Mouse (Mus musculus): ENCODE data around the gene Tomm22.

DNA sequence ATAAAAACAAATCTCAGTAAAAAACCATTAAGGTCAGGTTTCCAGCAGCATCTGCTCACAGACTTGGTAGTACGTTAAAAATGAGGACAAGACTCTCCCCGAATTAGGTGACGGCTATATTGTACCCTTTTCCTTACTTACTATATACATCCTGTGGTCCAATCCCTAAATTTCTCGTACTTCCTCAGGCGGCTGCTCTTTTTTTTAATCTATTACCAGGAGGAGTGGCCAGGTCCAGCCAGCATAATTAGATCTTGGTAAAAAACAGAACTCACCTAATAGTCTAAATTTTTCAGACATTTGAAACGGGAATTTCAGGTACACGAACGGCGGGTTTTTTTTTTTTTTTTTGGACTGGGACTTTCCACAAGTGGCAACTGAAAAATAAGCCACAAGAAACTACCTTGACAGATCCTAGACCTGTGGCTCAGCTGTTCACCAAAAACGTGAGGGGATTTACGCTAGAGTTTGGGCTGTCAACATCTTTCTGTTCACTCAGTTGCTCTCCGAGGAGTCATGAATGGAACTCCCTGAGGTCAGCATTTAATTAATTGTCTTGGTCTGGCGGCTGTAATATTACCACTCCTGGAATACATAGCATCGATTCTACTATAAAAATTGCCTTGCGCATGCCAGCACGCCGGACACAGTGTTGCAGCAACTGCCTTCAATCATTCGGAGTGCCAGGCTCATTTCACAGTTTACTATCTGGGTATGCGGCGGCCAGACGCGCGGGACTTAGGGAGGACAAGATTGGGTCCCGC lies 19.2 kb downstream of the Tomm22 start:
- TF ChIP-seq CTCF (IDR thresholded peaks at IDR 0.05), result no peak
- no peak for TF ChIP-seq EP300 (IDR thresholded peaks at IDR 0.05)
